Mouse (Mus musculus) gastrocnemius, postnatal 4 days (tissue): ENCODE results near the gene Gfi1b. TPM values are rescaled to one million over a fixed set of nuclear protein-coding genes. Genes with fewer than 3 reads are reported as not detected.

Experiments used
- DNase-seq, 2 experiments: peaks; one replicate each; pipeline ENCODE4 v3.0.0; 2021 to 2022; ENCODE audit warnings: low spot score in 2 of 2, mixed read lengths in 2 of 2
- total RNA-seq, 2 experiments: library from RNA; stranded (reverse); gene quantifications; 2 replicates each; pipeline ENCODE4 v1.2.3; 2021

The Gfi1b gene
- total RNA-seq, 2 experiments from 2014 or later: 0.60 TPM; not detected in 1

DNA sequence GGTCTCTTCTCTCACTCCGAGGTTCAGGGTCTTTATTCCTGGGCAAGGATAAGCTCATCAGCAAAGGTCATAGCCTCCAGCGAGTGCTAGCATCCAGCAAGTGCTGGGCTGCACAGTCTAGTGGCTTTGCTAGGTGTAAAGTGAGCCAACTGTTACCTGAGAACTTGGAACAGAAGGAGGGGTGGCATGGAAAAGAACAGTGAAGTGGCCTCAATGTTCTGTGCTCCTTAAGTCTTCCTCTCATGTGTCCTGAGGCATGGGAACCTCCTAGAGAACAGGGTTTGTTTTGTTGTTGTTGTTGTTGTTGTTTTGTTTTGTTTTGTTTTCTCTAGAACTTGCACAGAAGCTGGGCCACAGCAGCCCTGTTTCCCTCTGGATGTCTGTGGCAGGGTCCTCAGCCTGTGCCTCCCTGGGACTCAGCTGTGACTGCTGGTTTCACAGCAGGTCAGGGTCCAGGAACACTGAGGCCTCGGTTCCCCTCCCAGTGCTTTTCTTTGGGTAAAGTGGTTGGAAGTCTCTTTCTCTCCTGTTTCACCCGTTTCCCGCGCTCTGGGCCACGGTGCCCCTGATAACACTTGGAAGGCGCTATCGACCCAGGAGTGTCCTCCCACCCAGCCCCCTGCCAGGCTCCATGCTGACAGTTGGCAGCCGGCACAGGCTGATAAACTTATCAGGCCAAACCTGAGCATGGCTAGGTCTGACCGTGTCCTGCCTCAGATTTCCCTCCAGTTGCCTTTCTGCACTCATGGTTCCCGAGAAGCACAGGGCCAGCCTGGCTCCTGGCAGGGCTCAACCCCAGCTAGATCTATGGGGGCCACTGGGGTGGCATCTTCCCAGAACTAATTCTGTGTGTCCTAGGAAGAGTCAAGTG, 19.8 kb downstream of the Gfi1b start:
- no peak for DNase-seq

GRCm38 (mm10) chr2:28599569-28599900, 22.2 kb downstream of the Gfi1b start:
- no peak for DNase-seq

DNA sequence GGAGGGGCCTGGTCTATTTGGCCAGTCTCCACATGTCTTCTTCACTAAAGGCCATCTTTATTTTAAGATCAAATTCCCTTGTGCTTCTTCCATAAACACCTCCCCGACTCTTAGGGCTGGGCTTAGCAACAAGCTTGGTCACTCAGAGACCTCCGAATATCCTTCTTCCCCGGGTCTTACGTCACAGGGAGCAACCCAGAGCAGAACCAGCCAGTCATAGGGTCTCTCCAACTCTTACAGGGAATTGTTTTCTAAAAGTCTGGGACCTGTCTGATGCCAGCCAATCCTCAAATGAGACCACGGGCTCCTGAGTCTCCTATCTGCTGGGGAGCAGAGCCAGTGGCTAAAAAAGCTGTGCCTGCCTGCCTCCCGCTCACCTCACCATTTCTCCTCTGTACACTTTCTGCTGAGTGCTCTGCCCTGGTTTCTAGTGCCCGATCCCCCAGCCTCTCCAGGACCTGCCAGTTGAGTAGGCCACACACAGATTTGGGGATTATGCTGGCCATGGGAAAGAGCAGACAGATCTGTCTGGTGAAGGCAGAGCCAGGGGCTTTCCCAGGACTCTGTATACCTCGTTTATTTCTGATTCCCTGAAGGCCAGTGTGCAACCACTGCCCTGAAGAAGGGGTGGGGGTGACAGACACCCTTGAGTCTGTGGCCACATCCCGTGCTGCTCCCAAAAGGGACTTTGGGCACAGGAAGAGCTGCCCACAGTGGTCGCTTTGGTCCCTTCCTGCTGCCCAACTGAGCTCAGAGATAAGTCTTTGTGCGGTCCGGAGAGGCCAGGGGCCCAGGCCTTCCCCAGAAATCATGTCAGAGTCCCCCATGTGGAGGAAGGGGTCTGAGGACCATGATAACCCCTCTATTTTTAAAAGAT, 22.9 kb downstream of the Gfi1b start:
- no peak for DNase-seq

GRCm38 (mm10) chr2:28597733-28598547, 23.8 kb downstream of the Gfi1b start:
- DNase-seq: no peak

GRCm38 (mm10) chr2:28596998-28597397, 24.8 kb downstream of the Gfi1b start:
- no peak for DNase-seq

DNA sequence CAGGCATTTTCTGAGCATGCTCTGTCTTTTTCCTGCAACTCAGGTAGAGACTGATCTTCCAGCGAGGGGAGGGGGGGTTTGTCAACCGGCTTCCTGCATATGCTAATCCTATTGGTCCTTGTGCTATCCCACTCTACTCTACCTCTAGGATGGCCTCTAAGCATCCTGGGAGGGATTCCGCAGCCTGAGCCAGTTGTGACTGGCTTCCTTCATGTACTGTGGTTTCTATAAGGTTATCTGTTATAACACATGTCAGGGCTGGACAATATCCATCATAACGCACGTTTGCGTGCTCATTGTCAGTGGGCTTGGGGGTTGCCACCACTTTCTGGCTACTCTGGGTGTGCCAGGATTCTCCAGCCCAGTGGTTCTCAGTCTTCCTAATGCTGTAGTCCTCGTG, 25.8 kb downstream of the Gfi1b start:
- no peak for DNase-seq

DNA sequence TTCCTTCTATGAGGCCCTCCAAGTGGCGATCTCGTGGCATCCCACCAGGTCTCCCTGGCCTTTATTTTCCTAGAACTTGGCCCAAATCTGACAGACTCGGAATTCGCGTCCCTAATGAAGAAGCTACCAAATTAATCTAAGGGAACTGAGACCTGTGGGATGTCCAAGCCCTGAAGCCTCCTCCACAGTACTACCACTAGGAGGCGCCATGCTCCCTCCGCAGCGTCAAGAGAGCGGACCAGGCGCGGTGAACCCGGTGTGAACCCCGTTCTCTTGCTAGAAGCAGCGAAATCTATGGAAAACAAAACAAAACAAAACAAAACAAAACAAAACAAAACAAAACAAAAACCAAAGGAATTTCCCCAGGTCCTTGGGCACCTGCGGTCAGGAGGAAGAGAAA, 29.0 kb downstream of the Gfi1b start:
- DNase-seq: peak in 1 of 2 experiments; percentile 63

GRCm38 (mm10) chr2:28591479-28591878, 30.3 kb downstream of the Gfi1b start:
- DNase-seq: no peak

DNA sequence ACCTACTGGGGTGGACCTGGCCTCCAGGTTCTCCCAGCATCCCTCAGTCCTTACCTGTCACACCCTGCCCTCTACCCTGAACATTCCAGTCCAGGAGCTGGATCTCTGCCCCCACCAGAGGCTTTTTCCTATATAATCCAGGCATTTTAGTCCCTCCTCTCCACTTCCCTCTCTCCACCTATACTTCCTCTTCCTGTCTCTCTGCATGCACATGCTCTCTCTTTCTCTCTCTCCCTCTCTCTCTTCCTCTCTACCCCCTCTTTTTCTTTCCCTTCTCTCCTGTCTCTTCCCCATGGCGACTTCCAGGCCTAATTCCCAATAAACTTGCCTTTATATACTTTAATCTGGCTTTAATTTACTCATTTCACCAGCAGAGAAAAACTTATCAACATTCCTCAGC, 33.2 kb downstream of the Gfi1b start:
- DNase-seq: no peak

GRCm38 (mm10) chr2:28585730-28586129, 36.1 kb downstream of the Gfi1b start:
- no peak for DNase-seq

DNA sequence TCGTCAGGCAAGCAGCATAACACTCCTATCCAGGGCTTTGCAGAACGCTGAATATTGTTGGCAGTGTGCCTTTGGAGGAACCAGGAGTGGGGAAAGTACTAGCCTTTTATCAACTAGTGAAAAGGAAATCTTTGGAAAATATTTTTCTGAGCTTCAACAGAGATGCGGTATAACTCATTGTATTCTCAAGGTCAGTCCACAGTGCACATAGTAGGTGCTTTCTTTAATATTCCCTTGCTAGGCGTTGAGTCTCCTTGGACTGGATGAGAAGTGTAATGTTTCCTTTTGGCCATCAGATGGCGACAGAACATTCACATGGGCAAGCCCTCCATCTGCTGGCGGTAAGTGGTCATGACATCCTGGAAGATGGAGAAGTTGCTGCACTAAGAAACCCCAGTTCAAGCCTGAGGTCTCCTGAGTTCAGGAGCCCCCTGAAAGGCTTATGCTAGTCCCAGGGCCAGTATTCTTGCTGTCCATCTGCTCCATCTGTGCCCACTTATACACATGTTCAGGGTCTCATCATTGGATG, 36.7 kb downstream of the Gfi1b start:
- DNase-seq: peak; percentile 49 to 72

- DNase-seq: no peak
Observed at GRCm38 (mm10) chr2:28583651-28584050, 38.1 kb downstream of the Gfi1b start, which contains the start of gene Gtf3c5. Gtf3c5 (minus strand) TSS chr2:28583751.

GRCm38 (mm10) chr2:28582647-28583353, 39.0 kb downstream of the Gfi1b start:
- peak; percentile 76 to 91 for DNase-seq

DNA sequence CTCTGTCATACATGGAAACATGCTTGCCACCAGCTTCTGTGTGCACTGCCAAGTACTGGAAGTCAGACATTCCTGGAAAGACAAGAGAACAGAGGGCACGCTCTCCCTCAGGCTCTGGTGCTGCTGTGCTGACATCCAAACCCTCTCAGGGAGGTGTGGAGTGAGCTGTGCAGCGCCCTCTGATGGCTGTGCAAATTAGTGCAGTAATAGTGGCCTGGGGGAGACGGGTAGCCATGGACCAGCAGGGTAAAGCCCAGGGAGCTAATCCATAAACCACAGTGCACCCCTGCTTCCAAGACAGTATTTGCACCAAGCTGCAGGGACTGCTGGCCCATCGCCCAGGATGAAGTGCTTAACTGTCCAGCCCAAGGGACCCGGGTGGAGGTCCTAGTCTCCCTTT, 43.8 kb downstream of the Gfi1b start:
- DNase-seq: peak in 1 of 2 experiments; percentile 27

GRCm38 (mm10) chr2:28576815-28577214, 45.0 kb downstream of the Gfi1b start:
- no peak for DNase-seq

DNA sequence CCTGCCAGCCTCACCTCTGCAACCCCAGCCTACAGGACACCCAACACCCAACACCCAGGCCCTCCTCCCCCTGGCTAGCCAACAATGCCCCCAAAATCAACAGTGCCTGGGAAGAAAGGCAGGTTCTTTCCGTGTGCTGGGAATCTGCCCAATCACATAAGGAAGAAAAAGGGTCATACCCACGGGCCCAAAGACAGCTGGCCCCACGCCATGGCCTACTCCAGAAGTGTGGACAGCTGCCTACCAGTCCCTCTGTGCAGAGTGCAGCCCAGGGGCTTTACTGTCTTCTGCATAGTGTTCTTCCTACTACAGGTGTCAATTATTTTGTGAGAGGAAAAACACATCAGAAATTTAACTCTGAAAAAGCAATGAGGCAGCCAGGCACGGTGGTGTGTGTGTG, 46.4 kb downstream of the Gfi1b start:
- DNase-seq: no peak

DNA sequence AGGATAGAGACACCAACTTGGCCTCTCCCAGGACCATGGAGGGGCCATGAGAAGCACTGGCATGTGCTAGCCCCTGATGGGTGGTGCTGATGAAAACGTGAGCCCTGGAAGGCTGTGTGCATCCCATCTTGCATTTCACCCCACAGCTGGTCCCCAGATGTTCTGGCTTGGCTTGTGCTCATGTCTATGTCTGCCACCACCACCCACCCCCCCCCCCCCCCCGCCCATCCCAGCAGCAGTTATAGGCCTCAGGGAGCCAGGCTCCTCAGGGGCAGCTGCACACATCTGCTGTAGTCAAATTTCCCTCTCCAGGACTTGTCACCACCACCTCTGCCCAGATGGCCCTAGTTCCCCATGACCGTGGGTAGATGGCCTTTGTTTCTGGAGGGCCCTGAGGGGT, 51.9 kb downstream of the Gfi1b start:
- no peak for DNase-seq

DNA sequence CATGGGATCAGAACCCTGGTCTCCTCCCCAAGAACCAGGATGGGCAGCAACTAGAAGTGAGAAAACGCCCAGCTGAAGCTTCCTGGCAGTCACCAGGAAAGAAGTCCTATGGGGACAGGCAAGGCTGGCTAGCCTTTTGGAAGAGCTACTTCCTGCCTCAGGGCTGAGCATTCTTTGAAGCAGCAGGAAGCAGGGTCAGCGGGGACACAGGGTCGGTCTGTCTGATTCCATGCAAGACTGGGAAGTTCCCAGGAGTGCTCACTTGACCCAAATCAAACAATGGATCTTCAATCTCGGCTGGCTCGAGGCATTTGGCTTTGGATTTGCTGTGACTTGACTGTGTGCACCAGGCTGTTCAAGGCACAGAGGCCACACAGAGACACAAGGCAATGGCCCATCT, 55.2 kb downstream of the Gfi1b start:
- DNase-seq: no peak

DNA sequence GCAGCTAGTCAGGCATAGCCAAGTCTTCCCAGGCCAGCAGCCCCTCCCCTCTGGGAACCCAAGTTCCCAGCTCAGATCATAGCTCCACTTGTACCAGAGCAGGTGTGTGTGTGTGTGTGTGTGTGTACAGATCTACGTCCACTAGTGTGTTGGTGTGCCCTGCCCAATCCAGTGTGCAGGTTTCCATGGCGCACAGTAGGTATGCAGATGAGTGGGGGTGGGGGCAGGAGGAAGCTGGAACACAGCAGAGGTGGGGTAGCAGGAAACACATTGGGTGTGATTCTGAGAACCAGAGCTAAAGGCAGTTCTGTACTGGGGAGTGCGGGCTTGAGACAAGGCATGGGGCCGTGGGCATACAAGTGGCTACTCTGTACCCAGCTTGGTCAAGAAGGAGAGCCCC, 57.4 kb downstream of the Gfi1b start:
- no peak for DNase-seq

DNA sequence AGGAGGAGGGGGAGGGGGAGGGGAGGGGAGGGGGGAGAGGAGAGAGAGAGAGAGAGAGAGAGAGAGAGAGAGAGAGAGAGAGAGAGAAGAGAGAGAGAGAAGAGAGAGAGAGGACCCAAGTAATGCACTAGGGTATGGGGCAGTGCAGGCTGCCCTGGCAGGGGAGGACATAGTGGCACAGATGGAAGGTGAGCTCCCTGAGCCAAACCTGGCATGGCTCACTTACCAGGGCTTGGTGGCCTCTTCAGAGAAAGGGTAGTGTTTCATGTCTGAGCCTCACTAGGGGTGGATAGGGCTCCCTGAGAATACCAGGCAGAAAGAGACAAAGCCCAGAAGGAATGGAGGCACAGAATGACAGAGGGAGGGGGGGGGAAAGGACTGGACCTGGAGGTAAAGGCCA, 58.0 kb downstream of the Gfi1b start:
- no peak for DNase-seq
